Mouse (Mus musculus) liver, adult 2 months (tissue): ENCODE results near the gene Aurkb.

Source experiments
- CTCF ChIP-seq: fragments of 200-500 bp; IDR thresholded peaks from 2 replicates; pipeline ENCODE4 v1.5.1; 2011; ENCODE audit warnings: low read depth, low read length, control low read depth
- POLR2A ChIP-seq: fragments of 200-500 bp; IDR thresholded peaks from 2 replicates; pipeline ENCODE4 v1.6.1; 2011; ENCODE audit warnings: low read length, control low read depth; ENCODE audit not compliant: insufficient read depth; ENCODE audit errors: extremely low read depth

- TF ChIP-seq CTCF (no peak), POLR2A (no peak)
These were observed 44.3 kb downstream of the Aurkb start for GRCm38 (mm10) chr11:69089616-69090290.
